Mouse (Mus musculus) olfactory bulb, adult 2 months (tissue): Measurements from ENCODE around the gene Vmn1r36.
"Not testable (repeated sequence)": the region's sequence is repeated elsewhere in the genome, so short reads cannot be mapped to it uniquely, and the experiment has no call there.

Experiments used
- CTCF ChIP-seq: fragments of 200-500 bp; IDR thresholded peaks from 2 replicates; pipeline ENCODE4 v1.5.1; 2012; ENCODE audit warnings: low read depth, mild to moderate bottlenecking, low read length, moderate library complexity; ENCODE audit not compliant: insufficient read depth
- POLR2A ChIP-seq: fragments of 200-500 bp; IDR thresholded peaks from 2 replicates; pipeline ENCODE4 v1.6.1; 2012; ENCODE audit warnings: mild to moderate bottlenecking, low read depth, low read length, moderate library complexity; ENCODE audit not compliant: insufficient read depth

DNA sequence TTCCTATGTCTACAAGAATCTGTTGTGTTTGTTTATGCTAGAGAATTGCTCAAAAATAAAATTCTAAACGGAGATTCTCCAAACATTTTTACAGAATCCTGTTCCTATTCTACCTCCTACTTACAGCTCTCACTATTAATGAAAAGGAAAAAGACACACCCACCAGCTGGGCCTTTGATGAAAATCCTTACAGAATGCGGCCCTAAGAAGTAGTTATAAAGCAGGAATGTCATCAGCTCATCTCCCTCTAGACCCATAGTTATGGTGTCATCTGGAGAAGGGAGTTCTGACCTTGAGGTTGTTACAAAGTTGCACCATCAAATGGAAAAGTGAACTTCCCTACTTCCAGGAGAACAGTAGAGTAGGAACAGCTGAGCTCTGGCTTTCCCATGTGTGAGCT lies at the start of gene Vmn1r36:
- not testable (repeated sequence) for TF ChIP-seq CTCF, POLR2A
